Mouse (Mus musculus) ES-E14 (cell line): ENCODE results near the gene Serp1.

Source experiments
- HCFC1 ChIP-seq: IDR thresholded peaks from 2 replicates; pipeline ENCODE4 v1.6.1; 2012; ENCODE audit warnings: low read length, inconsistent platforms, borderline replicate concordance; ENCODE audit not compliant: insufficient read depth
- MAFK ChIP-seq: IDR thresholded peaks from 2 replicates; pipeline ENCODE4 v1.6.1; 2014; ENCODE audit warnings: mild to moderate bottlenecking, low read depth, low read length, inconsistent platforms; ENCODE audit not compliant: insufficient read depth

DNA sequence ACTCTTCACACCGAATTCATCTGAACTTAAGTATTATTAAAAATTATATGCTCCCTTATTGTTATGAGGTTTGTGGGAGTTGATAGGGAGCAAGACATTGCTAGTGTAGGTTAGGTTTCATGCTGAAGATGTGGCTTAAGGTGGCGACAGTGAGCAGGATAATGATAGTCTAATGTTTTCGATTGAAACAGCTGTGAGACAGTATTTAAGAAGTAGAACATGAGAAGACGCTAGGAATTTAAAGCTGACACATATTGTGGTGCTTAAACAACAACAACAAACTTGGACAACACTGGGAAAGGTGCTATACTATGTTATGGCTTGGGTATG is 681 bp upstream of the Serp1 start:
- TF ChIP-seq HCFC1 (no peak), MAFK (no peak)
